Mouse (Mus musculus) ES-E14 (cell line): Measurements from ENCODE around the gene Zcchc24.

ENCODE experiments used
- HCFC1 ChIP-seq: IDR thresholded peaks from 2 replicates; pipeline ENCODE4 v1.6.1; 2012; ENCODE audit warnings: low read length, inconsistent platforms, borderline replicate concordance; ENCODE audit not compliant: insufficient read depth
- ZC3H11A ChIP-seq: IDR thresholded peaks from 2 replicates; pipeline ENCODE4 v1.6.1; 2012; ENCODE audit warnings: low read depth, mild to moderate bottlenecking, inconsistent platforms, low read length, borderline replicate concordance
- ZNF384 ChIP-seq: IDR thresholded peaks from 2 replicates; pipeline ENCODE4 v1.6.1; 2012; ENCODE audit warnings: low read depth, low read length, inconsistent platforms

DNA sequence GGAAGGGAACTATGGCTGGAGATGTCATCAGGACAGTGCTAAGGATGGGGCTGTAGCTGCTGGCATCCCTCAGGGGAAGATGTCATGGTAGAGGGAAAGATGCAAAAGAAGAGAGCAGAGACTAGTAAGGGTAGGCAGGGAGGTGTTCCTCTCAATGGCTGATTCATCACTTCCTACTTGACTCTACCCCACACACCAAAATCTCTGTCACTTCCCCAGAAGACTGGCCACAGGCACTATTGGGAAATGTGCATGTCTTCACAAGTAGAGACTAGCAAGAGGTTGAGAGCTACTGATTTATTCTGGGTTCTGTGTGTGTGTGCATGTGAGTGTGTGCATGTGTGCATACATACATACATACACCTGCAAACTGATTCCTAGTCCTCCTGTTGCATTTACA, 20.4 kb upstream of the Zcchc24 start:
- no peak for TF ChIP-seq ZC3H11A
- TF ChIP-seq HCFC1 = no peak
- no peak for TF ChIP-seq ZNF384
